Mouse (Mus musculus) bone marrow macrophage, adult 2 months (primary cell): ENCODE data around the gene Rnf43.

ENCODE experiments used
- CTCF ChIP-seq: IDR thresholded peaks from 2 replicates; pipeline ENCODE4 v1.5.1; 2012; ENCODE audit warnings: low read depth, mild to moderate bottlenecking, low read length, moderate library complexity
- POLR2A ChIP-seq: IDR thresholded peaks from 2 replicates; pipeline ENCODE4 v1.6.1; 2012; ENCODE audit warnings: mild to moderate bottlenecking, low read depth, low read length, borderline replicate concordance

- TF ChIP-seq POLR2A (no peak), CTCF (no peak)
Measured at GRCm38 (mm10) chr11:87715999-87716398, 53.5 kb downstream of the Rnf43 start.
